9 mouse cellular contexts compared by ENCODE assay signal in the genomic region with DNA sequence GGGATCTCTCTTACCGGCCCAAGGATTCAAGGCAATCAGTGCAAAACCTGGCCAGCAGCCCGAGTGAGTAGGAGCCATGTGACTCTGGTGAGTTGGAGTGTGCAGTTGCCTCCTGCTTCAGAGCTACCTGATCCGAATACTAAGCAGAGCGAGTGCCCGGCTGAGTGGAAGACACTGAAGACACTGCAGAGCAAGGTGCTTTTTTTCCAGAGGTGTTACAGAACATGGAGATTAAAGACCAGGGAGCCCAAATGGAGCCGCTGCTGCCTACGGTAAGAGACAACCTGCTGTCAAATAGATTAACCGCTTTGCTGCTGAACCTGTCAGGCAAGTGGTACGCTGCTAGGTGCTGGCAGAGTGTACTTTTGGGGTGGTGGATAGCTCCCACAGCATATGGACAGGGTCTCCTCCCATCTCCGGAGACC. TPM values are rescaled to one million over a fixed set of nuclear protein-coding genes. Genes with fewer than 3 reads are reported as not detected.
A peak's percentile ranks its signal among the peaks of the same experiment; 100 is the strongest.
DNase-seq lines count a peak whose midpoint lies in the region; ATAC-seq lines count a peak whose summit lies in the region.
"Had no signal": no experiment of that assay in that cellular context is flagged by ENCODE, and none has a peak within 500 bp of the region (broad histone marks: within the 10 kb centered on the region; RNA-seq: fewer than 3 reads in every experiment).

Gene Slc4a10 (plus strand): TSS at position 42 of the 425 bp plus-strand sequence.

- H3K36me3 ChIP-seq in lung, embryonic 15.5 days, result no peaks in the 10 kb centered on the region
- no peaks in the 10 kb centered on the region for H3K36me3 ChIP-seq in forebrain, embryonic 12.5 days (replicated peaks)
- H3K36me3 ChIP-seq in liver, embryonic 16.5 days (ENCODE audit: control insufficient read depth, insufficient read depth), result no peaks in the 10 kb centered on the region

- peak within 1 kb of the TSS; percentile 41 for H3K4me3 ChIP-seq in lung, embryonic 15.5 days
- peak within 1 kb of the TSS; percentile 52 for H3K4me3 ChIP-seq in forebrain, embryonic 12.5 days (replicated peaks)
- H3K4me3 ChIP-seq in liver, embryonic 16.5 days (ENCODE audit: low read depth, low read length), result no peak within 1 kb of the TSS

- no peaks in the 10 kb centered on the region for H3K9me3 ChIP-seq in lung, embryonic 15.5 days
- H3K9me3 ChIP-seq in forebrain, embryonic 12.5 days, result no peaks in the 10 kb centered on the region
- no peaks in the 10 kb centered on the region for H3K9me3 ChIP-seq in liver, embryonic 16.5 days (replicated peaks; ENCODE audit: control insufficient read depth, low read length)
- H3K9me3 ChIP-seq: megakaryocyte, embryonic 14.5 days had no signal

- 0 out of 2 replicates have a peak, but pooled peaks cover 3% of the 10 kb centered on the region for H3K27me3 ChIP-seq in lung, embryonic 15.5 days
- H3K27me3 ChIP-seq in forebrain, embryonic 12.5 days, result no peaks in the 10 kb centered on the region
- peaks cover 2% of the 10 kb centered on the region for H3K27me3 ChIP-seq in liver, embryonic 16.5 days (ENCODE audit: control insufficient read depth, insufficient read depth, low read depth, low read length)

- ATAC-seq in lung, embryonic 15.5 days (ENCODE audit: borderline replicate concordance, extremely low read depth, low FRiP score, low TSS enrichment), result no peak
- ATAC-seq in forebrain, embryonic 12.5 days (ENCODE audit: low FRiP score), result peak; percentile 76; the same call in 1 of the 2 replicates
- no peak for ATAC-seq in liver, embryonic 16.5 days (ENCODE audit: low read depth)

- no peak for DNase-seq in lung, adult 18-20 months
- DNase-seq in layer of hippocampus, adult 18-20 months (ENCODE audit: low spot score in 2 of 2), result peak; percentile 42 to 77
- peak; percentile 65 for DNase-seq in right cerebral cortex, postnatal 4 days
- DNase-seq in spleen, postnatal 10 days (ENCODE audit: low spot score in 2 of 2), result no peak
- no peak for DNase-seq in gastrocnemius, postnatal 10 days

- H3K4me1 ChIP-seq in lung, embryonic 15.5 days, result peaks cover 8% of the 10 kb centered on the region; the same call in 1 of the 2 replicates
- H3K4me1 ChIP-seq in forebrain, embryonic 12.5 days, result peaks cover 6% of the 10 kb centered on the region
- no peaks in the 10 kb centered on the region for H3K4me1 ChIP-seq in liver, embryonic 16.5 days (ENCODE audit: control insufficient read depth, low read depth, low read length)

- peak within 1 kb of the TSS; percentile 61 for H3K4me2 ChIP-seq in lung, embryonic 15.5 days
- H3K4me2 ChIP-seq in forebrain, embryonic 12.5 days, result peak within 1 kb of the TSS; percentile 64
- H3K4me2 ChIP-seq in liver, embryonic 16.5 days (ENCODE audit: low read depth, low read length), result peak within 1 kb of the TSS; percentile 34

- 13% methylated on average over 10 of the region's 10 CpGs for WGBS in lung, embryonic 15.5 days
- WGBS in forebrain, embryonic 12.5 days, result 15% methylated on average over 10 of the region's 10 CpGs
- WGBS in liver, embryonic 16.5 days (ENCODE audit: insufficient replicate concordance), result 23% methylated on average over 10 of the region's 10 CpGs

- H3K27ac ChIP-seq in lung, embryonic 15.5 days, result no peak within 1 kb of the TSS
- peak within 1 kb of the TSS; percentile 63; the same call in 1 of the 2 replicates for H3K27ac ChIP-seq in forebrain, embryonic 12.5 days
- no peak within 1 kb of the TSS for H3K27ac ChIP-seq in liver, embryonic 16.5 days (ENCODE audit: low read length)

- 0 out of 2 replicates have a peak within 1 kb of the TSS, but pooled peaks have one; percentile 8 for H3K9ac ChIP-seq in lung, embryonic 15.5 days
- peak within 1 kb of the TSS; percentile 56 for H3K9ac ChIP-seq in forebrain, embryonic 12.5 days
- H3K9ac ChIP-seq in liver, embryonic 16.5 days (ENCODE audit: low read depth, low read length), result no peak within 1 kb of the TSS

RNA-seq across cellular contexts. Expression of gene Slc4a10, which starts in this region (rescaled TPM):
- polyA plus RNA-seq in lung, embryonic 15.5 days (2015; fragmentation: Nextera tagmentation; extraction: Ambion mirVana), result 0.14 TPM in 2 replicates
- 1.5 and 1.6 TPM in 2 replicates for polyA plus RNA-seq in forebrain, embryonic 12.5 days (2016; fragmentation: Nextera tagmentation; extraction: Ambion mirVana)
- total RNA-seq in layer of hippocampus, adult 18-20 months (2021), result 100 to 1,000 TPM; 209 to 223 TPM
- not detected in 2 replicates for polyA plus RNA-seq in liver, embryonic 16.5 days (2015; fragmentation: Nextera tagmentation; extraction: Ambion mirVana)
- total RNA-seq in gastrocnemius, postnatal 10 days (2021), result under 1 TPM; 0.14 to 0.52 TPM

Comparison
In these comparisons a context has a peak if more than half of its experiments do, and no peak if none do; other contexts are left out.
1. RNA of gene Slc4a10 (total RNA-seq): 209 to 223 TPM in layer of hippocampus, adult 18-20 months; 0.14 to 0.52 TPM in gastrocnemius, postnatal 10 days; every median in the first group is over 100 times any median in the second.
2. DNase-seq: peak in layer of hippocampus, adult 18-20 months (2 of 2) and right cerebral cortex, postnatal 4 days (single experiment); none in lung, adult 18-20 months (0 of 2), spleen, postnatal 10 days (0 of 2) and gastrocnemius, postnatal 10 days (single experiment).
3. Peak in every context shown above with its lines, with median percentiles within 50 percentile points of each other: H3K4me2 ChIP-seq.